Mouse (Mus musculus) liver, adult 2 months (tissue): ENCODE measurements at regions not wholly inside any gene's neighbourhood (a gene's known extent, or its start where the extent isn't known, plus 50 kb on each side); places are given as distances from the start of the nearest gene placed in this dataset.

ENCODE experiments used
- DNase-seq: peaks from one replicate; pipeline ENCODE4 v3.0.0-alpha.2; 2011; ENCODE audit warnings: low read depth, low spot score; ENCODE audit errors: extremely low read depth
- H3K27ac ChIP-seq: fragments of 200-500 bp; replicated peaks from 2 replicates; pipeline ENCODE4 v1.5.1; 2012; ENCODE audit warnings: low read depth, mild to moderate bottlenecking, control low read depth, inconsistent platforms, low read length; ENCODE audit not compliant: insufficient read depth
- H3K27me3 ChIP-seq: fragments of 200-500 bp; 2 replicates; pipeline ENCODE4 v1.6.1; 2012; ENCODE audit warnings: mild to moderate bottlenecking, moderate library complexity, low read length, inconsistent platforms; ENCODE audit not compliant: control insufficient read depth, insufficient read depth
- H3K36me3 ChIP-seq: fragments of 200-500 bp; 2 replicates; pipeline ENCODE4 v1.6.1; 2012; ENCODE audit warnings: low read length, inconsistent platforms; ENCODE audit not compliant: control insufficient read depth, insufficient read depth
- H3K4me1 ChIP-seq: fragments of 200-500 bp; 2 replicates; pipeline ENCODE4 v1.6.1; 2011; ENCODE audit warnings: low read length; ENCODE audit not compliant: control insufficient read depth, insufficient read depth
- H3K4me3 ChIP-seq: fragments of 200-500 bp; 2 replicates; pipeline ENCODE4 v1.5.1; 2011; ENCODE audit warnings: low read depth, mild to moderate bottlenecking, control low read depth, low read length, moderate library complexity; ENCODE audit not compliant: insufficient read depth
- H3K79me2 ChIP-seq: fragments of 200-500 bp; 2 replicates; pipeline ENCODE4 v1.6.1; 2012; ENCODE audit warnings: inconsistent platforms, mild to moderate bottlenecking, low read length, moderate library complexity; ENCODE audit not compliant: control insufficient read depth, insufficient read depth
- H3K9ac ChIP-seq: fragments of 200-500 bp; 2 replicates; pipeline ENCODE4 v1.6.1; 2012; ENCODE audit warnings: low read depth, mild to moderate bottlenecking, control low read depth, inconsistent platforms, low read length
- CTCF ChIP-seq: fragments of 200-500 bp; IDR thresholded peaks from 2 replicates; pipeline ENCODE4 v1.5.1; 2011; ENCODE audit warnings: low read depth, low read length, control low read depth
- POLR2A ChIP-seq: fragments of 200-500 bp; IDR thresholded peaks from 2 replicates; pipeline ENCODE4 v1.6.1; 2011; ENCODE audit warnings: low read length, control low read depth; ENCODE audit not compliant: insufficient read depth; ENCODE audit errors: extremely low read depth
- WGBS: fragments of 180-500 bp; shearing (Covaris S2); methylation state at CpG from one replicate; pipeline ENCODE4 v1.1.7; 2018; 5-methylcytosine and 5-hydroxymethylcytosine counted together

- Histone ChIP-seq H3K36me3 (no peaks in the 10 kb centered on the region), H3K4me3 (no peak overlapping the region), H3K9ac (no peak overlapping the region), H3K27me3 (no peaks in the 10 kb centered on the region), H3K27ac (no peak overlapping the region), H3K4me1 (no peaks in the 10 kb centered on the region), H3K79me2 (no peaks in the 10 kb centered on the region)
- no peak for DNase-seq
- TF ChIP-seq CTCF (no peak), POLR2A (no peak)
- WGBS, result 85% methylated on average over 9 of the region's 9 CpGs
These were observed 285.7 kb downstream of the Gm826 start for GRCm38 (mm10) chr2:160048286-160048685.

GRCm38 (mm10) chr2:160046881-160047543, 286.9 kb downstream of the Gm826 start:
- Histone ChIP-seq H3K9ac (no peak overlapping the region), H3K79me2 (no peaks in the 10 kb centered on the region), H3K27me3 (no peaks in the 10 kb centered on the region), H3K4me3 (no peak overlapping the region), H3K4me1 (no peaks in the 10 kb centered on the region), H3K36me3 (no peaks in the 10 kb centered on the region), H3K27ac (no peak overlapping the region)
- TF ChIP-seq CTCF, result no peak
- TF ChIP-seq POLR2A, result no peak
- DNase-seq, result no peak
- 37% methylated on average over 7 of the region's 7 CpGs for WGBS

GRCm38 (mm10) chr2:160044591-160044990, 289.4 kb downstream of the Gm826 start:
- no peak overlapping the region for H3K4me3 ChIP-seq
- H3K4me1 ChIP-seq, result no peaks in the 10 kb centered on the region
- H3K79me2 ChIP-seq, result no peaks in the 10 kb centered on the region
- no peaks in the 10 kb centered on the region for H3K27me3 ChIP-seq
- WGBS, result 84% methylated on average over 4 of the region's 4 CpGs
- TF ChIP-seq POLR2A, result no peak
- TF ChIP-seq CTCF, result no peak
- H3K9ac ChIP-seq, result no peak overlapping the region
- DNase-seq, result peak; percentile 13
- no peaks in the 10 kb centered on the region for H3K36me3 ChIP-seq
- H3K27ac ChIP-seq, result no peak overlapping the region

GRCm38 (mm10) chr2:160044184-160044583, 289.8 kb downstream of the Gm826 start:
- no peak for DNase-seq
- no peak overlapping the region for H3K4me3 ChIP-seq
- H3K4me1 ChIP-seq, result no peaks in the 10 kb centered on the region
- 89% methylated on average over 2 of the region's 2 CpGs for WGBS
- H3K79me2 ChIP-seq, result no peaks in the 10 kb centered on the region
- H3K27me3 ChIP-seq, result no peaks in the 10 kb centered on the region
- no peaks in the 10 kb centered on the region for H3K36me3 ChIP-seq
- no peak overlapping the region for H3K27ac ChIP-seq
- TF ChIP-seq CTCF, result no peak
- no peak for TF ChIP-seq POLR2A
- no peak overlapping the region for H3K9ac ChIP-seq

GRCm38 (mm10) chr2:160029432-160029831, 304.5 kb downstream of the Gm826 start:
- Histone ChIP-seq H3K27me3 (no peaks in the 10 kb centered on the region), H3K27ac (no peak overlapping the region), H3K4me1 (no peaks in the 10 kb centered on the region), H3K36me3 (no peaks in the 10 kb centered on the region), H3K9ac (no peak overlapping the region), H3K4me3 (no peak overlapping the region), H3K79me2 (no peaks in the 10 kb centered on the region)
- TF ChIP-seq POLR2A (no peak), CTCF (no peak)
- WGBS, result 74% methylated on average over 1 of the region's 1 CpGs
- DNase-seq, result no peak

GRCm38 (mm10) chr2:160028459-160028858, 305.5 kb downstream of the Gm826 start:
- H3K27ac ChIP-seq, result no peak overlapping the region
- TF ChIP-seq POLR2A (no peak), CTCF (no peak)
- WGBS, result 77% methylated on average over 2 of the region's 2 CpGs

More at GRCm38 (mm10) chr2:160028459-160028858, 305.5 kb downstream of the Gm826 start:
- H3K27me3 ChIP-seq, result no peaks in the 10 kb centered on the region
- no peaks in the 10 kb centered on the region for H3K36me3 ChIP-seq
- no peaks in the 10 kb centered on the region for H3K79me2 ChIP-seq
- no peaks in the 10 kb centered on the region for H3K4me1 ChIP-seq
- DNase-seq, result no peak
- H3K4me3 ChIP-seq, result no peak overlapping the region
- H3K9ac ChIP-seq, result no peak overlapping the region
